14 mouse cellular contexts compared by ENCODE assay signal in the genomic region with DNA sequence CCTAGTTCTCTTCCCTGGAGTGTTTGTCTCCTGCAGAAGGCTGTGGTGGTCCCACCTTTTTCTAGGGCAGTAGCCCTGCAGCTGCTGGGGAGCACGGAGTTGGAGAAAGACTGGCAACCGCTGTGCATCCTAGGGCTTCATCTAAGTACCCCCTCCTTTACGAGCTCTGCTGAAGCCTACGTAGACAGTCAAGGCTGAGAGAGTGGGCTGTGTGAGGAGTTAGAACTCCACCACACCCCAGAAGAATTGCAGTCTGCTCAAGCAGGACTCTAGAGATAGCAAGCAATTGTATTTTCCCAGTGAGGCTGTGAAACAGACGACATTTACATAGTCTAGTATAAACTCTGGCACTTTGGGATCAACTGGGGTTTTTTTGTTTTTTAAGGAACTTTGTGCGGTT.
"Had no signal": no experiment of that assay in that cellular context is flagged by ENCODE, and none has a peak within 500 bp of the region (broad histone marks: within the 10 kb centered on the region; RNA-seq: fewer than 3 reads in every experiment).

No protein-coding gene starts in this region.

- H3K4me1 ChIP-seq: midbrain, embryonic 10.5 days; midbrain, embryonic 12.5 days; midbrain, embryonic 15.5 days; neural tube, embryonic 12.5 days; stomach, embryonic 15.5 days had no signal

- H3K4me2 ChIP-seq: lung, embryonic 14.5 days; midbrain, embryonic 12.5 days; midbrain, embryonic 15.5 days; neural tube, embryonic 12.5 days; stomach, embryonic 15.5 days had no signal

- ATAC-seq: midbrain, embryonic 15.5 days had no signal

- H3K27me3 ChIP-seq: midbrain, embryonic 12.5 days; midbrain, embryonic 15.5 days; neural tube, embryonic 12.5 days; stomach, embryonic 15.5 days had no signal

- DNase-seq: lung, adult 18-20 months; lung, embryonic 14.5 days; lung, postnatal 10 days; lung, postnatal 4 days; right cerebral cortex, postnatal 25 days; thymus, adult 18-20 months; thymus, postnatal 14 days; thymus, postnatal 36 days had no signal

- H3K9ac ChIP-seq: lung, embryonic 14.5 days; midbrain, embryonic 12.5 days; midbrain, embryonic 15.5 days; neural tube, embryonic 12.5 days; stomach, embryonic 15.5 days had no signal

- H3K27ac ChIP-seq: midbrain, embryonic 10.5 days; midbrain, embryonic 12.5 days; midbrain, embryonic 15.5 days; neural tube, embryonic 12.5 days; stomach, embryonic 15.5 days; stomach, postnatal 0 days had no signal

- H3K9me3 ChIP-seq: midbrain, embryonic 10.5 days; midbrain, embryonic 12.5 days; midbrain, embryonic 15.5 days; neural tube, embryonic 12.5 days; stomach, embryonic 15.5 days had no signal

- H3K4me3 ChIP-seq: midbrain, embryonic 10.5 days; midbrain, embryonic 12.5 days; midbrain, embryonic 15.5 days; neural tube, embryonic 12.5 days; stomach, embryonic 15.5 days had no signal
